Mouse (Mus musculus): ENCODE measurements around the gene Ifnb1.

- TF ChIP-seq CTCF (IDR thresholded peaks at IDR 0.05 in 2 of 3, conservative IDR thresholded peaks at IDR 0.05 in 1 of 3; ENCODE audit: control insufficient read depth in 1 of 3, insufficient read depth in 1 of 3, low read depth in 2 of 3, low read length in 3 of 3, poor library complexity in 1 of 3, severe bottlenecking in 1 of 3) (no peak), POLR2A (IDR thresholded peaks at IDR 0.05; ENCODE audit: control insufficient read depth in 1 of 2, insufficient read depth in 1 of 2, low read depth in 1 of 2, low read length in 2 of 2, poor library complexity in 1 of 2) (no peak), SIN3A (IDR thresholded peaks at IDR 0.05; ENCODE audit: low read length) (no peak), TCF12 (IDR thresholded peaks at IDR 0.05; ENCODE audit: low read depth, low read length) (no peak), EP300 (IDR thresholded peaks at IDR 0.05; ENCODE audit: low read depth in 1 of 2, low read length in 2 of 2) (no peak)
Measured at GRCm38 (mm10) chr4:88480130-88480529, 42.4 kb downstream of the Ifnb1 start.

All from MEL (cell line).